Mouse (Mus musculus) neutrophil, adult 83 days (primary cell): ENCODE data around the gene Gabarap. TPM values are rescaled to one million over a fixed set of nuclear protein-coding genes. Genes with fewer than 3 reads are reported as not detected.

Source experiments
- total RNA-seq, 2 experiments: library from RNA; stranded (reverse); gene quantifications; one replicate each; pipeline ENCODE4 v1.2.4; 2023

Gene Gabarap
- total RNA-seq: 100 to 1,000 TPM; 475 to 527 TPM

DNA sequence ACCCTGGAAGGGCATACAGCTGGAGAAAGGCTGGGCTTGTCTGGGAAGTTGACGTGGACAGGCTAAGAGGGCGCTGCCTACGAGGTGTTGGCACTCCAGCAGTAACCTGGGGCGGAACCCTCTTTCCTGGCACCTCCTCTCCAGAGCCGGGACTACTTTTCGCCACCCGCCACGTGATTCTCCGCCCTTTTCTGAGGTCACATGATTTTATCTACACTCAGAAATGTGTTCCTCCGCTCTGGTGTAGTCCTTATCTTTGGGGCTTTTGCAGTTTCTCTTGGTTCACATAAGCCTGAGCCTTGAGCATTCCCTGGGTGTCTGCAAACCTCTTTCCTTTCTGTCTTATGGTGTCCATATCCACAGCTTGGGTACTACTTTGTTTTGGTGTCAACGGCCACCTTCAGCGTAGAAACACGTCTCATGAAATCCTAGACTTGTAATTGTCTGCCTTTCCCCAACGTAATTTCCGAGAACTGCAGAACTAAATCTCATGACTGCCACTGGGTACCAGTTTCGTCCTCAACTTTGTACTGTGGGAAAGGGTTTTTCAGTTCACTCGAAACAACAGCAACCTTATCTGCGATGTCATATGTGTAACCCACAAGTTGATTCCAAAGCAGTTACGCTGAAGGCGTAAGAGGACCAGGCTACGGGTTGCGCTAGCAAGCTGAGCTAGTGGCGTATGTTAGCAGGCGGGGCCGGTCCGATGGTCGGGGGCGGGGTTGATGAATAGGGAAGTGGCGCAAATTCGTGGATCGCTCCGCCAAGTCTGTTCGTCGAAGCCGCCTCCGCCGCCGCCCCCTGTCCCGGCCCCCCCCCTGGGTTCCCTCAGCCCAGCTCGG is at the start of gene Gabarap:
Gabarap (plus strand) TSS at position 294 of the 842 bp plus-strand sequence.

DNA sequence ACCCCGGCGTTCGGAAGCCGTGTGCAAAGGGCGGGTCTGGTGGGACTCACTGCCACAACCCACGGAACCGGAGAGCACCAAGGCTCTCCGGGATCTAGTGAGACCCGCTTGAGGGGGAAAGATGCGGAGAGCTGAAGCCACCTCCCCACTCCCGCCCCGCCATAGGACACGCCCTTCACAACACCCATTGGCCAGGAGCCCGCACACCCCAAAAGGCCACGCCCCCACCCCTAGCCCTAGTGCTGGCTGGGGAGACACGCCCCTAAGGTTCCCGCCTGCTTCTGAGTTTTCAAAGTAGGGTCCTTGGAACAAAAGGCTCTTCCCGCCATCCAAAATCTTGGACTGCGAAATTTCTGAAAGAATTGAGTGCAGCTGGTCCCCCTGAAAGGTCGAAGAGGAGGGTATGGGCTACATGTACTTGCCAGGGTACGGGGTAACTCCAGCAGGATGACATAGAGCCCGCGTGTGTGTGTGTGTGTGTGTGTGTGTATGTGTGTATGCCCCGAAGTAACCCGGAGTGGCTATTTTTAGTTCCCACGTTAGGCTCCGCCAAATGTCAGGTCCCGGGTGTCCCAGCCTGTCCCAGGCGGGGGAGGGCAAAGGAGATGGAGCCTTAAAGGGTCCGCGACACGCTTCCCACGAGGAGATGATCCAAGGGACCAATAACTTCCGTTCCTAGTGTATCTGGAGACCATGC is 42.7 kb upstream of the Gabarap start, which contains the start of gene Slc2a4:
Slc2a4 (minus strand) TSS at position 123 of the 697 bp plus-strand sequence.

DNA sequence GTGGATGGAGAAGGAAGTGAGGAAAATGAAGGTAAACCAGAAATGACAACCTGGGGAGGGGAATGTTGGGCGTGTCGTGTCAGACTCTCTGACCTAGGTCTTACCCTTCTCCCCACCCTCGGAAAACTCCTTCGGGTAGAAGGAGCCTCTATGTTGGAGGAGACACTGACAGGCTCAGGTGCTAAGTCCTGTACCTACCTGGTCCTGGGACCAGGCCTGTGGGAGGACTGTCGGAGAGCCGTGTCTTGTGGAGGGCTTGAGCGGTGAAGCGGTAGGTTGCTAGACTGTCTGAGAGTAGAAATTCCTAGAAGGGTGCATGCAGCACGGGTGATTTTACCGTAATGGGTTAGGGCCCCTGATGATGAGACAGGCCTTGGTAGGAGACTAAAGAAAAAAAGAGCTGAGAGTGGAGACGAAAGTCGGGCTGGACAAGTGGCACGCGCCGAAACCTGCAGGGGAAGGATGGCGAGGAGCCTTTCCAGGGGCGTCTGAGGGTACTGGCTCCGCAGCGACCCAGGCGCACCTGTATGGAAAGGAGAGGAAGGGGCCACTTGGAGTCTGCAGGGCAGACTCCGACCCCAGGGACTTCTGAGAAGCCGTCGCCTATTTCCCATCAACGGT is 26.2 kb upstream of the Gabarap start, which contains the start of gene Cldn7:
Cldn7 (plus strand) TSS at position 130 of the 621 bp plus-strand sequence.

DNA sequence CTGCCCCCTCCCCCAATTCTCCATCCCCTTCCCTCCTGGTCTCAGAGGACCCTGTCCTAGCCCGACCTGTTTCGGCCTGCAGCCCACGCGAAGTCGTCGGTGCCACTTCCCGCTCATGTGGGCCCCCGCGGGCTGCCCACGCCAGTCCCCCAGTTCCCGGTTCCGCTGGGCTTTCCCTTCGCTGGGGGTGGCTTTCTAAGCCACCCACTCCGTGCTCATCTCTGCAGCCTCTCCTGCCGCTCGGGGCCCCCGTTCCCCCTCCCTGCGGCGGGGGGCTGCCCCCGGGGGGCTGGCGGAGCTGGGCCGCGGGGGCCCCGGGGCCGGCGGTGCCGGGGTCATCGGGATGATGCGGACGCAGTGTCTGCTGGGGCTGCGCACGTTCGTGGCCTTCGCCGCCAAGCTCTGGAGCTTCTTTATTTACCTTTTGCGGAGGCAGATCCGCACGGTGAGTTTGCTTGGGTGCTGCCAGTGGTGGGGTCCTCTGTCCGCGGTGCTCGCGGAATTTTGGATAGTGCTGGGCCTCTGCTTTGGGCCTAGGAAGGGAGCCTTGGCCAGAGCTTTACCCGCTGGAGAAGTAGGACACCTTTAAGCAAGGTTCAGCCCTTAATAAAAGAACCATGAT is 9.7 kb upstream of the Gabarap start, which contains the start of gene Ctdnep1:
Ctdnep1 (plus strand) TSS at position 16 of the 622 bp plus-strand sequence.

DNA sequence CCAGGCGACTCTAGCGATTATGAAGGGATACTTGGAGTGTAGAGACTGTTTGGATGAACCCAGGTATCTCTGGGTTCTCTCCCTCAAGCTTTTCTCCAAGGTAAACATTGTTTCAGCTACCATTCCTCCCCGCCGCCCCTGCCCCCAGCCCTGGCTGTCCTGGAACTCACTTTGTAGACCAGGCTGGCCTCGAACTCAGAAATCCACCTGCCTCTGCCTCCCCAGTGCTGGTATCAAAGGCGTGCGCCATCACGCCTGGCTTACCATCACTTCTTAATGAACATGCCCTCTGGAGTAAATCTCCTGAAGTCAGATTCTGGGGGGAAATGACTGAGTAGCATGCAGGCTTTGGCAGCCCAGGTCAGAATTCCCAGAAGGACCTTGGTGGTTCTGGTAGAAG is 8.7 kb upstream of the Gabarap start, which contains the start of gene Elp5:
Elp5 (minus strand) TSS at position 293 of the 400 bp plus-strand sequence.

DNA sequence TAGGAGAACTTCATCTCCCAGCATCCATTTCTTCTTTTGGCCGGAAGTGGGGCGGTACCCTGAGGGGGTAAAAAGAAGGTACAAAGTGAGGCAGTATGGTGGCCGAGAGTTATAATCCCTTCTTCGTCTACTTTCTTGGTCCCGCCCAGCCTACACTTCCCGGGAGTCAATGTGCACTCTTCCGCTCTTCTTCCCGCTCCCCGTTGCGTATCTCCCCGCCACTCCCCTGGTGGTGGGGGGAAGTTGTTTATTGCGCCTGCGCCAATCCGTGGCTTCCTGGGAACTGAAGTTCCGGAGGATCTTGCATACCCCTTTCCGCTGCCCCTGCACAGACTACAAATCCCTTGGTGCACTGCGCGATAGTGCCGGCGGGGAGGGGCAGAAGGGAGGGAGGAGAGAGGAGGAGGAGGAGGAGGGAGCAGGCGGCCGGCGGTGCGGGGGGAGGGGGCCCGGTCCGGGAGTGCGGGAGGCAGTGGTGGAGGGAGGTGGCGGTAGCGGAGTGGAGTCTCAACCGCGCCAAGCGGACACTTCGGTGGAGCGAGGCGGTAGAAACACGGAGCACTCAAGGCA is 4.5 kb downstream of the Gabarap start, which contains the start of gene Phf23:
Phf23 (plus strand) TSS at position 387 of the 570 bp plus-strand sequence.

DNA sequence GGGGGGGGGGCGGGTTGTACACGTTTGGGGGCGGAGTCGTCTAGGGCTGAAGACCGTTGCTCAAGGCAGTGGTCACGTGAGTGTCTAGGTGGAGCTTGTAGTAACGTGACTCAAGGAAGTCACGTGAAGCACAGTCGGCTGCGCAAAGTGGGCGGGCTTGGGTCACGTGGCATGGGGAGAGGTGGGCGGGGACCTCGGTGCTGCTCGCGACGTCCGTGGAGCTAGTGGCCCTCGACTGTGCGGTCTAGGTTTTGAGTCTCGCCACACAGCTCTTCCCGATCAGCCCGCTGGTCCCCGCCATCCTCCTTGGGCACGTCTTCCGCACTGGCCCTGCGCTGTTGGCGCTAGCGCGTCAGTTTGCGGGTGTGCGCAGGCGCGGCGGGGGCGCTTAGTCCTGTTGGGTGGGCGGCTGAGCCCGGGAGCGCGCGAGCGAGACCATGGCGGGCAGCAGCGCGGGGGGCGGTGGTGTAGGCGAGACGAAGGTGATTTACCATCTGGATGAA is 9.5 kb downstream of the Gabarap start, which contains the start of gene Dvl2:
Dvl2 (plus strand) TSS at position 200 of the 503 bp plus-strand sequence.

DNA sequence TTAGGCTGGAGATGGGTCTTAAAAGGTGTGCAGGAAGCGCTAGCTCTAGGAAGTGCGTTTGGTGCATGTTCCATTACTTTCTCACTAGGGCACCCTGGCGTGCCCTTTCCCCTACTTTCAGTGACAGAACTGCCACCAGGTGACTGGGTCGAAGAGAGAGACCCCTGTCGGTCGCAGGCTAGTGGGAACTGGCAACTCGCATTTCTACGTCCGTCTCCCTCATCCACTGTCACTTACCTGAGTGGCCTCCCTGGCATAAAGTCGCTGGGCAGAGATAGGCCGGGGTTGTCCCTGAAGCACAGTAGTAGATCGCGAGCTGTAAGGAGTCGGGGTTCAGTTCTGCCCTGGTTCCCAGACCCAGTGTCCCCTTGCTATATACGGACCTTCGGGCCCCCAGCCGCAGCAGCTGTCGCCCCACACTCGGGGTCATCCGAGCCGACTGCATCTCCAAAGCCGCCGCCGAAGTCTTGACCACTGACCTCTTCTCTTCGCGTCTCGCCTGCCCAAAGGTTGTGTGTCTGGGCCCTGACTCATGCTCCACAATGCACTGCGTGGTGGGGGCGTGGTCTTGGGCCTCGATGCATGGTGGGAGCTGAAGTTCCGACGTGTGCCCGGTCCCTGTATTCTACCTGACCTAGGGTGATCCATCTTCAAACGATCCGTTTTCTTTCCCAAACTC is 24.1 kb downstream of the Gabarap start, which contains the start of gene Acadvl:
Acadvl (minus strand) TSS at position 532 of the 679 bp plus-strand sequence.

DNA sequence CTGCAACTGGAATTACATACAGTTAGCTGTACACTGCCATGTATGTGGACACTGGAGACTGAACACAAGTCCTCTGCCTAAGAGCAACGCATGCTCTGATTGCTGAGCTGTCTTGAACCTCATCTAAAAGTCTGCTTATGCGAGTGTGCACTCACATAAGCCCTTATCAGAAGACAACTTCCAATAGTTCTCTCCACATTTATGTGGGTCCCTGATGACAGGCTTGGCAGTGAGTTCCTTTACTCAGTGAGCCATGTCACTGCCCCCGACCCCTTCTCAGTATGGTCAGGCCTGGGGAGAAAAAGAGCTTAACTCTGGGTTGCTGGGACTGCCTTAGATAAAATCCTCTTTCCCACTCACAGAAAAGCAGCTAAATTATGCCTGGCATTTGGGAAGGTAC is 25.7 kb downstream of the Gabarap start, which contains the start of gene Dlg4:
Dlg4 (plus strand) TSS at position 274 of the 400 bp plus-strand sequence.

Other genes with a start within 250 kb of the Gabarap start
- gene Polr2a, start 232.5 kb upstream of the Gabarap start, total RNA-seq: 10 to 100 TPM; 82.6 to 86.1 TPM
- not detected for gene Slc35g3, start 229.2 kb upstream of the Gabarap start, total RNA-seq
- gene Zbtb4, start 225.2 kb upstream of the Gabarap start, total RNA-seq: 1 to 10 TPM; 2.4 to 3.3 TPM
- 1 to 10 TPM in 1 of 2 experiments, under 1 TPM in 1; 0.79 to 1.9 TPM for gene Chrnb1, start 195.2 kb upstream of the Gabarap start, total RNA-seq
- gene Fgf11, start 189.3 kb upstream of the Gabarap start, total RNA-seq: under 1 TPM in 1 of 2 experiments, not detected in 1; 0.18 TPM
- not detected for gene Tmem102, start 185.5 kb upstream of the Gabarap start, total RNA-seq
- not detected for gene Gm39566, start 175.8 kb upstream of the Gabarap start, total RNA-seq
- gene Spem2, start 172.7 kb upstream of the Gabarap start, total RNA-seq: not detected
- not detected for gene Spem1, start 169.0 kb upstream of the Gabarap start, total RNA-seq
- gene Nlgn2, start 153.4 kb upstream of the Gabarap start, total RNA-seq: 1 to 10 TPM; 1.3 to 2.1 TPM
- 100 to 1,000 TPM in 1 of 2 experiments, 10 to 100 TPM in 1; 99.2 to 106 TPM for gene Tmem256, start 152.6 kb upstream of the Gabarap start, total RNA-seq
- 10 to 100 TPM; 35.0 to 35.9 TPM for gene Plscr3, start 144.8 kb upstream of the Gabarap start, total RNA-seq
- gene Tnk1, start 132.4 kb upstream of the Gabarap start, total RNA-seq: not detected
- gene Tmem95, start 113.1 kb upstream of the Gabarap start, total RNA-seq: 1 to 10 TPM in 1 of 2 experiments, under 1 TPM in 1; 0.88 to 1.2 TPM
- gene Kctd11, start 109.7 kb upstream of the Gabarap start, total RNA-seq: 1 to 10 TPM; 8.6 to 9.0 TPM
- gene Acap1, start 95.6 kb upstream of the Gabarap start, total RNA-seq: 100 to 1,000 TPM; 260 to 263 TPM
- gene 2810408A11Rik, start 90.2 kb upstream of the Gabarap start, total RNA-seq: 1 to 10 TPM; 3.0 to 3.2 TPM
- gene Neurl4, start 90.1 kb upstream of the Gabarap start, total RNA-seq: 10 to 100 TPM; 20.9 to 27.6 TPM
- 10 to 100 TPM; 69.0 to 84.5 TPM for gene Gps2, start 77.3 kb upstream of the Gabarap start, total RNA-seq
- gene Eif5a, start 69.2 kb upstream of the Gabarap start, total RNA-seq: 100 to 1,000 TPM; 482 to 501 TPM
- not detected for gene Ybx2, start 55.3 kb upstream of the Gabarap start, total RNA-seq
- gene Slc2a4, start 43.0 kb upstream of the Gabarap start, total RNA-seq: 1 to 10 TPM in 1 of 2 experiments, under 1 TPM in 1; 0.97 to 1.3 TPM
- gene Cldn7, start 26.4 kb upstream of the Gabarap start, total RNA-seq: not detected
- gene Ctdnep1, start 10.0 kb upstream of the Gabarap start, total RNA-seq: 10 to 100 TPM; 75.0 to 80.3 TPM
- 10 to 100 TPM; 24.3 to 31.0 TPM for gene Elp5, start 8.6 kb upstream of the Gabarap start, total RNA-seq
- 10 to 100 TPM; 41.2 to 53.6 TPM for gene Phf23, start 4.6 kb downstream of the Gabarap start, total RNA-seq
- 10 to 100 TPM; 15.0 to 18.2 TPM for gene Dvl2, start 9.5 kb downstream of the Gabarap start, total RNA-seq
- gene Acadvl, start 24.3 kb downstream of the Gabarap start, total RNA-seq: 10 to 100 TPM; 39.3 to 50.0 TPM
- 1 to 10 TPM; 5.5 to 5.8 TPM for gene Dlg4, start 25.8 kb downstream of the Gabarap start, total RNA-seq
- not detected for gene Asgr1, start 62.9 kb downstream of the Gabarap start, total RNA-seq
- gene Asgr2, start 101.5 kb downstream of the Gabarap start, total RNA-seq: not detected
- gene Mgl2, start 139.2 kb downstream of the Gabarap start, total RNA-seq: 10 to 100 TPM; 11.8 to 12.3 TPM
- gene Clec10a, start 165.1 kb downstream of the Gabarap start, total RNA-seq: 10 to 100 TPM; 17.3 to 20.9 TPM
- not detected for gene Slc16a11, start 221.6 kb downstream of the Gabarap start, total RNA-seq
- gene Slc16a13, start 229.9 kb downstream of the Gabarap start, total RNA-seq: 1 to 10 TPM; 1.5 to 2.1 TPM
- gene Bcl6b, start 238.7 kb downstream of the Gabarap start, total RNA-seq: not detected
- gene 0610010K14Rik, start 246.8 kb downstream of the Gabarap start, total RNA-seq: 10 to 100 TPM; 42.2 to 47.4 TPM
- gene Gm21988, start 248.7 kb downstream of the Gabarap start, total RNA-seq: 1 to 10 TPM; 3.8 to 5.9 TPM
- gene Rnasek, start 248.7 kb downstream of the Gabarap start, total RNA-seq: 100 to 1,000 TPM; 108 to 111 TPM